Mouse (Mus musculus) ES-Bruce4 (cell line): ENCODE measurements at regions not wholly inside any gene's neighbourhood (a gene's known extent, or its start where the extent isn't known, plus 50 kb on each side); places are given as distances from the start of the nearest gene placed in this dataset.

Experiments
- CTCF ChIP-seq: IDR thresholded peaks from one replicate; pipeline ENCODE4 v1.8.1; 2011; ENCODE audit warnings: low read depth, low read length
- EP300 ChIP-seq: IDR thresholded peaks from 2 replicates; pipeline ENCODE4 v1.6.1; 2011; ENCODE audit warnings: low read depth, low read length; ENCODE audit not compliant: insufficient read depth
- POLR2A ChIP-seq: IDR thresholded peaks from one replicate; pipeline ENCODE4 v1.8.1; 2011; ENCODE audit warnings: low read length; ENCODE audit not compliant: insufficient read depth

DNA sequence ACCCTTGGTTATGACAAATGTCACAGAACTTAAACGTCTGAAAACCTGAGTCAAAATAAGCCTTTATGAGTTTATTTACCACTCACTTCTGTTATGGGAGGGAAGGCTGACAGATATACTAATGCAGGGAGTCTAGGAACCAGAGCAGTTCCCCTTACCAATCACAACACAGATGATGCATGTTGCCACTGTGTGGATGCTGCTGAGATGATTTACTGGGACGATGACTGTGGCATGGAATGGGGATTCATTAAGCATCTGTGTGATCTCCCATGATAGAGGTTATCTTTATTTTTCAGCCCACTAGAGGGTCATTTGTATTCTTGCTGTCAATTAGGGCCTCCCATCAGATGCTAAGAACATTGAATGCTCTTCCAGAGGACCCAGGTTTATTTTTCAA, 290.5 kb upstream of the Chrm2 start:
- TF ChIP-seq EP300 (no peak), CTCF (no peak), POLR2A (no peak)
